Mouse (Mus musculus) liver, postnatal 0 days (tissue): ENCODE results near the gene Lfng.

ENCODE experiments used
- CTCF ChIP-seq: sonication (generic); IDR thresholded peaks from 2 replicates; pipeline ENCODE4 v1.5.1; 2016; ENCODE audit warnings: antibody characterized with exemption, low read depth
- EP300 ChIP-seq: IDR thresholded peaks from 2 replicates; pipeline ENCODE4 v1.6.1; 2016; ENCODE audit warnings: antibody characterized with exemption, low read depth, mild to moderate bottlenecking

GRCm38 (mm10) chr5:140646171-140646570, 39.1 kb downstream of the Lfng start:
- TF ChIP-seq CTCF: no peak
- TF ChIP-seq EP300: no peak
